Mouse (Mus musculus): ENCODE data around the gene Gm14819. TPM values are rescaled to one million over a fixed set of nuclear protein-coding genes. Genes with fewer than 3 reads are reported as not detected.

Gene Gm14819
- not detected for polyA plus RNA-seq (2014; fragmentation: Illumina TruSeq; extraction: RNeasy Lipid Tissue Mini Kit (QIAGEN cat#74804); ENCODE audit: low read depth, low replicate concordance)

DNA sequence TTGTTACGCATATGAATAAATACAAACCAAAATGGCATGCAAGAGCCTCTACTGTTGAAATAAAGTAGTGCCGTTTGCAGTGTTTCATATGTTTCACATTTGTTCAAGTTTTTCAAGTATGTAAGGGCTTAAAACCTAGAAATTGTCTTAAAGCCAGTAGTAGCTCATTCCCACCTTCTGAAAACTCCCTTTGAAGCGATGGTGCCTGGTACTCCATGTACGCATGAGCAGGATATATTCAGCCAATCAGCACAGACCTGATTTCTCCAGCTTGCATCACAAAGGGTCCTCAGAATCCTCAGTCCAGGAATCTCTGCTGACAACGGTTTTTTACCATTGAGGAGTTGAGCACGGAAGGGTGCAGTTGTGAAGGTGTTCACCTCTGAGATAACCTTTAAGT, at the start of gene Gm14819:
Gm14819 (plus strand) TSS at position 301 of the 400 bp plus-strand sequence.

Data from sigmoid colon, adult 10 weeks (tissue).